In genomic region chr11:80504519-80505385, GRCm38 (mm10) we compare ENCODE assay signal across 11 mouse cellular contexts. TPM values are rescaled to one million over a fixed set of nuclear protein-coding genes. Genes with fewer than 3 reads are reported as not detected.
DNase-seq lines count a peak whose midpoint lies in the region; ATAC-seq and TF ChIP-seq lines count a peak whose summit lies in the region.
"Had no signal": no experiment of that assay in that cellular context is flagged by ENCODE, and none has a peak within 500 bp of the region (broad histone marks: within the 10 kb centered on the region; RNA-seq: fewer than 3 reads in every experiment).

No protein-coding gene starts in this region.

- DNase-seq in embryonic facial prominence, embryonic 11.5 days (ENCODE audit: low spot score): no peak
- no peak for DNase-seq in hindbrain, embryonic 14.5 days (ENCODE audit: low spot score)
- no peak for DNase-seq in midbrain, postnatal 0 days (ENCODE audit: low spot score)
- no peak for DNase-seq in adrenal gland, postnatal 14 days
- no peak for DNase-seq in gastrocnemius, postnatal 4 days (ENCODE audit: low spot score in 2 of 2)
- DNase-seq in adrenal gland, adult 8-10 months: no peak
- DNase-seq: kidney, adult 9 months had no signal

- H3ac ChIP-seq in C2C12 (ENCODE audit: control insufficient read depth, insufficient read length, low read depth): no peak overlapping the region

- peak overlapping the region; percentile 47; the same call in 1 of the 2 replicates for H3K27ac ChIP-seq in embryonic facial prominence, embryonic 11.5 days (replicated peaks; ENCODE audit: low read depth, low read length)
- peak overlapping the region; percentile 99 for H3K27ac ChIP-seq in hindbrain, embryonic 14.5 days
- H3K27ac ChIP-seq in midbrain, postnatal 0 days (ENCODE audit: low read depth, low read length): peak overlapping the region; percentile 99
- no peak overlapping the region for H3K27ac ChIP-seq in kidney, embryonic 14.5 days (ENCODE audit: low read depth, low read length)
- H3K27ac ChIP-seq: limb, embryonic 15.5 days had no signal

- no peaks in the 10 kb centered on the region for H3K9me3 ChIP-seq in embryonic facial prominence, embryonic 11.5 days (replicated peaks; ENCODE audit: control insufficient read depth, low read length)
- H3K9me3 ChIP-seq in hindbrain, embryonic 14.5 days (ENCODE audit: control insufficient read depth, low read length): no peaks in the 10 kb centered on the region
- H3K9me3 ChIP-seq in midbrain, postnatal 0 days (ENCODE audit: low read length): no peaks in the 10 kb centered on the region
- H3K9me3 ChIP-seq in kidney, embryonic 14.5 days (ENCODE audit: control insufficient read depth, low read length): no peaks in the 10 kb centered on the region
- H3K9me3 ChIP-seq: limb, embryonic 15.5 days had no signal

- H3K27me3 ChIP-seq in C2C12 (ENCODE audit: control insufficient read depth, insufficient read depth, insufficient read length): no peaks in the 10 kb centered on the region
- no peaks in the 10 kb centered on the region for H3K27me3 ChIP-seq in embryonic facial prominence, embryonic 11.5 days (ENCODE audit: control insufficient read depth, insufficient read depth, low read length)
- H3K27me3 ChIP-seq in hindbrain, embryonic 14.5 days (ENCODE audit: control insufficient read depth, insufficient read depth, low read length): no peaks in the 10 kb centered on the region
- no peaks in the 10 kb centered on the region for H3K27me3 ChIP-seq in midbrain, postnatal 0 days (ENCODE audit: insufficient read depth, low read length)
- no peaks in the 10 kb centered on the region for H3K27me3 ChIP-seq in kidney, embryonic 14.5 days (ENCODE audit: control insufficient read depth, insufficient read depth, low read length)
- H3K27me3 ChIP-seq: limb, embryonic 15.5 days had no signal

- no peak for TF ChIP-seq CTCF in C2C12 (IDR thresholded peaks at IDR 0.05; ENCODE audit: control insufficient read depth, insufficient read depth, insufficient read length)
- TF ChIP-seq CTCF in midbrain, postnatal 0 days (IDR thresholded peaks at IDR 0.05): no peak

- H3K79me3 ChIP-seq in C2C12 (ENCODE audit: low read depth): no peaks in the 10 kb centered on the region

- no peak overlapping the region for H3K4me2 ChIP-seq in embryonic facial prominence, embryonic 11.5 days (ENCODE audit: low read depth, low read length)
- H3K4me2 ChIP-seq in hindbrain, embryonic 14.5 days (replicated peaks): peak overlapping the region; percentile 28
- no peak overlapping the region for H3K4me2 ChIP-seq in midbrain, postnatal 0 days (ENCODE audit: low read depth, low read length, poor library complexity, severe bottlenecking)
- no peak overlapping the region for H3K4me2 ChIP-seq in kidney, embryonic 14.5 days (replicated peaks; ENCODE audit: low read depth, low read length)
- H3K4me2 ChIP-seq: limb, embryonic 15.5 days had no signal

- 0 out of 2 replicates have a peak, but pooled peaks have one; percentile 41 for ATAC-seq in embryonic facial prominence, embryonic 11.5 days (replicated peaks; ENCODE audit: insufficient number of reproducible peaks, low FRiP score, low TSS enrichment, low read depth)
- ATAC-seq in hindbrain, embryonic 14.5 days (ENCODE audit: low FRiP score): no peak; the same call in none of the 2 replicates
- peak; percentile 17; the same call in 1 of the 2 replicates for ATAC-seq in midbrain, postnatal 0 days (ENCODE audit: low FRiP score)
- ATAC-seq in kidney, embryonic 14.5 days (ENCODE audit: low FRiP score, low TSS enrichment): no peak

- no peaks in the 10 kb centered on the region for H3K79me2 ChIP-seq in C2C12 (ENCODE audit: control insufficient read depth, insufficient read depth)

- peaks cover 9% of the 10 kb centered on the region for H3K4me1 ChIP-seq in embryonic facial prominence, embryonic 11.5 days (ENCODE audit: control insufficient read depth, insufficient read depth, low read length)
- peaks cover 47% of the 10 kb centered on the region for H3K4me1 ChIP-seq in hindbrain, embryonic 14.5 days (replicated peaks; ENCODE audit: control insufficient read depth, insufficient read depth, low read length)
- H3K4me1 ChIP-seq in midbrain, postnatal 0 days (ENCODE audit: insufficient read depth, low read length): peaks cover 32% of the 10 kb centered on the region
- H3K4me1 ChIP-seq in kidney, embryonic 14.5 days (ENCODE audit: control insufficient read depth, insufficient read depth, low read length): 0 out of 2 replicates have a peak, but pooled peaks cover 7% of the 10 kb centered on the region

- H3K36me3 ChIP-seq in C2C12 (ENCODE audit: control insufficient read depth, insufficient read depth): no peaks in the 10 kb centered on the region
- H3K36me3 ChIP-seq in embryonic facial prominence, embryonic 11.5 days (replicated peaks; ENCODE audit: control insufficient read depth, insufficient read depth, low read depth, low read length): no peaks in the 10 kb centered on the region
- H3K36me3 ChIP-seq in hindbrain, embryonic 14.5 days (replicated peaks; ENCODE audit: control insufficient read depth, insufficient read depth): no peaks in the 10 kb centered on the region
- no peaks in the 10 kb centered on the region for H3K36me3 ChIP-seq in midbrain, postnatal 0 days (ENCODE audit: insufficient read depth, low read length)
- H3K36me3 ChIP-seq in kidney, embryonic 14.5 days (ENCODE audit: control insufficient read depth, insufficient read depth, low read length): no peaks in the 10 kb centered on the region
- H3K36me3 ChIP-seq: limb, embryonic 15.5 days had no signal

- H3K4me3 ChIP-seq in C2C12 (ENCODE audit: insufficient read depth, poor library complexity, severe bottlenecking): no peak overlapping the region
- no peak overlapping the region for H3K4me3 ChIP-seq in embryonic facial prominence, embryonic 11.5 days (ENCODE audit: low read depth, low read length)
- no peak overlapping the region for H3K4me3 ChIP-seq in hindbrain, embryonic 14.5 days (replicated peaks; ENCODE audit: low read length)
- no peak overlapping the region for H3K4me3 ChIP-seq in midbrain, postnatal 0 days (ENCODE audit: low read depth, low read length)
- H3K4me3 ChIP-seq in kidney, embryonic 14.5 days (ENCODE audit: low read length): no peak overlapping the region
- H3K4me3 ChIP-seq: limb, embryonic 15.5 days; myocyte had no signal

- H3K9ac ChIP-seq in embryonic facial prominence, embryonic 11.5 days (replicated peaks; ENCODE audit: low read length): no peak overlapping the region; the same call in 1 of the 2 replicates
- H3K9ac ChIP-seq in hindbrain, embryonic 14.5 days: peak overlapping the region; percentile 47
- peak overlapping the region; percentile 29; the same call in 1 of the 2 replicates for H3K9ac ChIP-seq in midbrain, postnatal 0 days (replicated peaks; ENCODE audit: low read length, poor library complexity, severe bottlenecking)
- H3K9ac ChIP-seq in kidney, embryonic 14.5 days (ENCODE audit: low read depth, low read length): no peak overlapping the region
- H3K9ac ChIP-seq: limb, embryonic 15.5 days had no signal

- 36% methylated on average over 6 of the region's 6 CpGs for WGBS in embryonic facial prominence, embryonic 11.5 days
- 35% methylated on average over 6 of the region's 6 CpGs for WGBS in hindbrain, embryonic 14.5 days
- 28% methylated on average over 6 of the region's 6 CpGs for WGBS in midbrain, postnatal 0 days
- 53% methylated on average over 6 of the region's 6 CpGs for WGBS in kidney, embryonic 14.5 days

TF ChIP-seq in C2C12, 6 proteins besides CTCF, POLR2A, EP300 and RAD21:
- TF ChIP-seq USF1 (IDR thresholded peaks at IDR 0.05; ENCODE audit: low read depth) (no peak), MYOD1 (IDR thresholded peaks at IDR 0.05; ENCODE audit: control insufficient read depth, insufficient read length, low read depth) (peak; percentile 50)

RNA-seq across cellular contexts. Expression of gene Cdk5r1, which starts 27.9 kb away (rescaled TPM):
- polyA plus RNA-seq in C2C12 (2012; fragmentation: generic; extraction: Trizol): 4.7 TPM
- 5.4 and 6.6 TPM in 2 replicates for polyA plus RNA-seq in embryonic facial prominence, embryonic 11.5 days (2014; fragmentation: Nextera tagmentation; extraction: Ambion mirVana)
- 90.1 and 92.7 TPM in 2 replicates for polyA plus RNA-seq in hindbrain, embryonic 14.5 days (2014; fragmentation: Nextera tagmentation; extraction: Ambion mirVana)
- total RNA-seq in midbrain, postnatal 0 days (2014; rRNA removed): 376 and 420 TPM in 2 replicates
- polyA plus RNA-seq in midbrain, postnatal 0 days (2015; fragmentation: Nextera tagmentation; extraction: Ambion mirVana): 77.3 and 85.2 TPM in 2 replicates
- total RNA-seq in adrenal gland, postnatal 14 days (2021): 2.6 and 4.7 TPM in 2 replicates
- total RNA-seq in gastrocnemius, postnatal 4 days (2021): 10 to 100 TPM; 11.7 to 13.1 TPM
- polyA plus RNA-seq in kidney, embryonic 14.5 days (2014; fragmentation: Nextera tagmentation; extraction: Ambion mirVana): 0.84 and 1.6 TPM in 2 replicates
- 1 to 10 TPM; 2.4 to 3.9 (median 3.4) TPM for total RNA-seq in adrenal gland, adult 8-10 months (2022)

Comparison
In these comparisons a context has a peak if more than half of its experiments do, and no peak if none do; other contexts are left out.
1. ATAC-seq: peak in embryonic facial prominence, embryonic 11.5 days (single experiment) and midbrain, postnatal 0 days (single experiment); none in hindbrain, embryonic 14.5 days (single experiment) and kidney, embryonic 14.5 days (single experiment).
2. H3K9ac ChIP-seq: peak in hindbrain, embryonic 14.5 days (single experiment) and midbrain, postnatal 0 days (single experiment); none in embryonic facial prominence, embryonic 11.5 days (single experiment) and kidney, embryonic 14.5 days (single experiment).
3. RNA of gene Cdk5r1, which starts 27.9 kb away (polyA plus RNA-seq): 90.1 to 92.7 TPM in hindbrain, embryonic 14.5 days and 77.3 to 85.2 TPM in midbrain, postnatal 0 days; 5.4 to 6.6 TPM in embryonic facial prominence, embryonic 11.5 days, 4.7 TPM in C2C12 (single experiment) and 0.84 to 1.6 TPM in kidney, embryonic 14.5 days; every median in the first group is over 10 times any median in the second.